Mouse (Mus musculus) adrenal gland, postnatal 25 days (tissue): ENCODE data around the gene Tcam1. TPM values are rescaled to one million over a fixed set of nuclear protein-coding genes. Genes with fewer than 3 reads are reported as not detected.

Experiments
- DNase-seq: peaks from one replicate; pipeline ENCODE4 v3.0.0; 2021; ENCODE audit warnings: mixed read lengths
- total RNA-seq: library from RNA; stranded (reverse); gene quantifications from 2 replicates; pipeline ENCODE4 v1.2.3, GENCODE M21; 2021

Tcam1 gene
- total RNA-seq, 1 experiment from 2014 or later: 0.36 TPM

DNA sequence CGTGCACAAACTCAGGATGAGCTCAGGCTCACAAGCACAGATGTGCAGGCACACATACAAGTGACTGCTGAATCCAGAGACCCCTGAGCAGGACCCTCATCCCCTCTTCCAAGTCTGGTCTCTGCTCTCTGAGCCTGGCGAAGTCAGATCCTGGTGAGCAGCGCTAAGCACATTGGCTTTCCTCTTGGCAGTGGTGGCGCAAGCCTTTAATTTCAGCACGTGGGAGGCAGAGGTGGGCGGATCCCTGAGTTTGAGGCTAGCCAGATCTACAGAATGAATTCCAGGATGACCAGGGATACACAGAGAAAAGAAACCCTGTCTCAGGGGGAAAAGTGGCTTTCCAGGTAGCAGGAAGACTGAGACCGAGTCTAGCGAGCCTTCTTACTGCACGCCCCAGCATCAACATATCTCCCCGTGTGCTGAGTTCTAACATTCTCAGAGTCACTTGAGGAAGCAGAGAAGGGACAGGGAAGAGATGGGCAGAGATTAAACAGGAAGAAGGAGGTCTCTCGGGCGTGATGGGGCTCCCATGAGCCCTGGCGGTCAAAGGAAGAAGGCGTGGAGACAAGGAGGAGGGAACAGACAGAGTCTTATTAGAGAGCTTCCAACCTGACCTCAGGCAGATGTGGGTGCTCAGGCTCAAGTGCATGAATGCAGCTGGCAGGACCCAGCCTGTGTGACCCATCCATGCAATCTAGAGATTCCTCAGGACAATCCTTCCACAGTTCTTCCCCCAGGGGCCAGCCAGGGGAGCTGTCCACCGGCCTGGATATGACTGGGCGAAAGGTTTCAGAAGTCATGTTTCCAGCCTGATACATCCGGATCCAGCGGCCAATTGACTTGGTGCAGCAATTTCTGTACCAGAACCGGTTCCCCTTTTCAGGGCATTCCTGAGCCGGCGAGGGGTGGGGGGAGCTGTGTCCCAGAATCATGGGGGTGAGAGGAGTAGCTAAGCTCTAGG, 42.2 kb downstream of the Tcam1 start:
- no peak for DNase-seq

DNA sequence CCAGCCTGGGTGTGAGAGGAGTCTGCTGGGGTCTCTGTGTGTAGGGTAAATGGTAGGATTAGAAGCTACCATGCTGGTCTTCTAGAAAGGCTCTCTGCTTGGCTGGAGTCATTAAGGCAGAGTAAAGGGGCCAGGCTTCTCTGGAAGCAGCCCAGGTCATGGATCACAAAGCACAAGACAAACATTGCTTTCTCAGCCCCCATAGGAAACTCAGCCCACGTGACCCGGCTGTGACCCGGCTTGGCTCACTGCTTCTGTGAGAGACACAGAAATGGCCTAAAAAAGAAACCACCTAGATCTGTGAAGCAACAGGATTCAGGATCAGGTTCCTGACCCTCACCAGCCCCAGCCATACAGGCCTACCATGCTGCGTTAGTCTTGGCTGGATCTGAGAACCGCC, 48.4 kb downstream of the Tcam1 start:
- no peak for DNase-seq

DNA sequence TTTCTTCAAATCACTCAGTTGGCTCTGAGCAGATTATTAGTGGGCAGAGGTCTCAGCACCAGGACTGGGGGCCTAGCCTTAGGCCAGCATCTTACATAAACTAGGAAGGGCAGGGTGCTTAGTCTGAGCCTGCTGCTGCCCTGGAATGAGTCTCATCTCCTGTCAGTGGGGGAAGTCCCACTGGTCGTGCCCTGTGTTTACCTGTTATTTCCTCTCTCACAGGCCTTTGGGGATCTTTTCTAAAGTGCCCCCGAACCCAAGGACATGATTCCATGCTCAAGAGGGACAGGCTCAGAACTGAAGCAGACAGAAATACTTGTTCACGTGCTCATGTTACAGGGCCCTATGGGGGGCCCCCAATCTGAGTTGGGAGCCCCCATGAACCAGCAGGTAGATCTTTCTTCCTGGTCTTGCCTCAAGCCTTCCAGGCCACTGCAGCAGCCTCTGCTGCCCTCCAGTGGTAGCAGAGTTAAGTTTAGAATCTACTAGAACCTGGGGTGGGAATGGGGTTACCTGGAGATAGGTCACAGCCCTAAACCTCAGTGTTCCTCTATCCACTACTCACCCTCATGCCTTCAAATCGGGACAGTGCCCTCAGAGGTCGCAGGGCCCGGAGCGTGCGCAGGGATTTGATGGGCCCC, 49.2 kb downstream of the Tcam1 start:
- peak; percentile 48 for DNase-seq

DNA sequence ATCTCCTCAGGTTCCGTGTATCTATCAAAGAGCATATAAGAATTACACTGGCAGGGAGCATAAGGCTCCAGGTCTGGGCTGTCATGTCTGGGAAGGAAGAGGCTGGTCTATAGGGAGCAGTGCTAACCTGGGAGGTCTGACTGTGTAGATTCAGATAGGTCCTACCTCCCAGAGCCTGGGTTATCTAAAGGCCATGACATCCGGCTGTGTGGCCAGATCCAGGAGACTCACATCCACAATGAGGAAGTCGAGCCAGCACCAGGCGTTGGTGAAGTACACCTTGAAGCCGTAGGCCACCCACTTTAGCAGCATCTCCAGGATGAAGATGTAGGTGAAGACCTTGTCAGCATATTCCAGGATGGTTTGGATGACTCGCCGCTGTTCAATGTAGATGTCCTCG, 50.0 kb downstream of the Tcam1 start:
- DNase-seq: no peak

DNA sequence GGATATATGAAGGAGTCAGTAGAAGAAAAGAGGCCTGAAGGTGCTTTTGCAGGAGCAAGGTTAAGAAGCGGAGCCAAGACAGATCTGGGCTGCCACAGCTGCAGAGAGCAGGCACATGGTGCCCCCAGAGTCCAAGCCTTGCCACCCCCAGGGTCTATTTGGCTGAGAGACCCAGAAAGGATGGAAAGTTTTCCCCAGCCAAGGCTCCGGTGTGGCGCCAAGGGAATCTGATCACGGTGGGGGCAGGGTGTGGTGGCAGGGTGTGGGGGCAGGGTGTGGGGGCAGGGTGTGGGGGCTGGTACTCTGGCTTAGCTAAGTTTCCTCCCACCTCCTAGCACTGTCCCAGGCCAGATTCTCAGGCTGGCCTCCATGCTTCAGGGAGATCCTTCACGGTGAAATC, 52.0 kb downstream of the Tcam1 start:
- no peak for DNase-seq

DNA sequence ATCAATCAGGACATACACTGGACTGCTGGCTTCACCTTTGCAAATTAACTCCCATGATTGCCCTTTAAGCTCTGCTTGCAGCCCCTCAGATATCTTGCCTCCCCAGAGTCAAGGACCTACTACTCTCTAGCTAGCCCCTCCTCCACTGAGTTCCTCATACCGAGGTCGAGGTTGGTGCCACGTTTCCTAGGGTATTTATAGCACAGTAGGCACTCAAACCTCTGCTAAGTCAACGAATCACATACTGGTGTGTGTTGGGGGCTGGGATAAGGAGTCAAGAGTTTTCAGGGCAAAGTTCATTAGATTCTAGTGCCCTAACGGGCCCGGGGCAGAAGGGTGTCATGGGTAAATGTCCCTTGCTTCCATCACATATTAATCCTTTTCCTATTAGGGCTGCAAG, 52.7 kb downstream of the Tcam1 start:
- DNase-seq: no peak

DNA sequence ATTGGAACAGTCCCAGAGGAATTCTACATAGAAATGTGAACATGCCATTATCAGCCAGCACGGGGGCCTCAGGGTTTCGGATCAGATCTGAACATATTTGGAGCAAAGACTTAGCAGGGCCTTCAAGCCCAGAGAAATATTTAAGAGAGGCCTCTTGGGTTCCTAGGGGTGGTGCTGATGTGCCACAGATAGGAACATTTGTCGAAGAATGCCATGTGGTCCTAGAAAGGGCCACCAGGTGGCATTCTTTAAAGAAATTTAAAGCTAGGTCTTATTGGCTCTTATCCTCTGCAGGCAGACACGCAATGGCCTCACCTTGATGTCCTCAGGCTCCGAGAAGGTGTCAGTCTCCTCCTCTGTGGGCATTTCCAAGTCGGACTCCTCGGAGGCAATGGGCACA, 53.2 kb downstream of the Tcam1 start:
- DNase-seq: no peak

DNA sequence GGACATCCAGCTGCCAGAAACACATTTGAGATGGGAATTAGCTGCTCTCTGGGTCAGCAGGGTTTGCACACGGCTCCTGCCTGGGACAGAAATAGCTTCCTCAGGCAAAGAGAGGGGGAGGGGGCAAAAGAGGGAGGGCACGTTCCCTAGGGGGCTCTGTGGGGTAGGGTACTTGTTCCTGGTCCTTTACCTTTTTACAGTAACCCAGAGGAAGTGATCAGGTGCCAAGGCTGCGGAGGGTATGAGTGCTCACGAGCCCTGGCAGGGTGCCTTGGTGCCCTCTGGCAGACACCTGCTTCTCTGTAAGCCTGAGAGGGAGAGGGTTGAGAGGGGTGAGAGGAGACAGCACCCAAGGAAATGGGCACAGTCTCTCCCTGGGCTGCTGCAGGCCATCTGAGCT, 56.0 kb downstream of the Tcam1 start:
- no peak for DNase-seq

DNA sequence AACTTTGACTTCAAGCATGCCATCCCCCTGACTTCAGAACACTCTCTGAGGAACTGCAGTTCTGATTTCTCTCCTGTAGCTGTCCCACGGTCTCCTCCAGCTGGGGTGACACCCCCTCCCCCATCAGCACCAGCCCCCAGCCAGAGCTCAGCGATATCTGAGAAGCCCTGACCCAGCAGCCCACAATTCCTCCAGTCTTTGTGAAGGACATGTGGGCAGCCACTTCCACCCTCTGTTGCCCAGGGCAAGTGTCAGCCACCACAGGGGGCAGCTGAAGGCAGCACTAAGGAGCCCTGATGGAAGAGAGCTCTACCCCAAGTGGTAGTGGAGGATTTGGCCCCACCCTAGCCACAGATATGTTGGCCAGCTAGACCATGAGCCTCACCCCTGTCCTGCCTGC, 57.6 kb downstream of the Tcam1 start:
- no peak for DNase-seq

DNA sequence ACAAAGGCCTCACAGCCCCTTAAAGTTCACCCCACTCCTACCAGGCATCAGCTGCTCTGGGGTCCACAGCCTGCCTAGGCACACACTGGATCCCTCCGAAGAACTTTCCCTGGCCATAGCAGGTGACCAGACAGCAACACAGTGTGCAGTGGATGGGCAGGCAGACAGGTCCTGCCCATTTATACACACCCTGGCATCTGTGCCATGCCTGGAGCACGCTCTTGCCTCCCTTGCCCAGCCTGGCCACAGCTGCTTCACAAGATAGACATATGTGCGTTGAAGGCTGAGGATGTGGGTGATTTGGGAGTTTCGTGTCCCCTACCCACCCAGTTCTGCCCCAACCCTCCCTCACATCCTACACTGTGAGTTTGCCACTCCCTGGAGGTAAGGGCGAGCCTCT, 61.6 kb downstream of the Tcam1 start:
- DNase-seq: no peak

Other genes with a start within 250 kb of the Tcam1 start
- gene Dcaf7, start 239.8 kb upstream of the Tcam1 start, total RNA-seq: 43.7 and 58.4 TPM in 2 replicates
- gene Taco1, start 210.6 kb upstream of the Tcam1 start, total RNA-seq: 28.5 and 36.0 TPM in 2 replicates
- gene Map3k3, start 192.1 kb upstream of the Tcam1 start, total RNA-seq: 35.2 and 50.6 TPM in 2 replicates
- gene Gm10840, start 115.8 kb upstream of the Tcam1 start, total RNA-seq: not detected in 2 replicates
- gene Limd2, start 115.8 kb upstream of the Tcam1 start, total RNA-seq: 10.6 and 16.4 TPM in 2 replicates
- 9.8 and 19.1 TPM in 2 replicates for gene Strada, start 74.5 kb upstream of the Tcam1 start, total RNA-seq
- 122 and 172 TPM in 2 replicates for gene Ccdc47, start 60.3 kb upstream of the Tcam1 start, total RNA-seq
- gene Ddx42, start 59.7 kb upstream of the Tcam1 start, total RNA-seq: 57.1 and 64.5 TPM in 2 replicates
- 52.5 and 72.1 TPM in 2 replicates for gene Ftsj3, start 20.6 kb upstream of the Tcam1 start, total RNA-seq
- 150 and 151 TPM in 2 replicates for gene Psmc5, start 20.5 kb upstream of the Tcam1 start, total RNA-seq
- gene Smarcd2, start 3.7 kb upstream of the Tcam1 start, total RNA-seq: 89.6 and 114 TPM in 2 replicates
- not detected in 2 replicates for gene Gh, start 25.2 kb downstream of the Tcam1 start, total RNA-seq
- gene Cd79b, start 38.1 kb downstream of the Tcam1 start, total RNA-seq: 1.0 and 1.4 TPM in 2 replicates
- gene Scn4a, start 76.6 kb downstream of the Tcam1 start, total RNA-seq: 0.03 TPM in 1 of 2 replicates, not detected in the other
- not detected in 2 replicates for gene Prr29, start 88.8 kb downstream of the Tcam1 start, total RNA-seq
- 16.4 and 17.6 TPM in 2 replicates for gene Icam2, start 111.4 kb downstream of the Tcam1 start, total RNA-seq
- 107 and 122 TPM in 2 replicates for gene Ern1, start 211.2 kb downstream of the Tcam1 start, total RNA-seq